In the genomic region with DNA sequence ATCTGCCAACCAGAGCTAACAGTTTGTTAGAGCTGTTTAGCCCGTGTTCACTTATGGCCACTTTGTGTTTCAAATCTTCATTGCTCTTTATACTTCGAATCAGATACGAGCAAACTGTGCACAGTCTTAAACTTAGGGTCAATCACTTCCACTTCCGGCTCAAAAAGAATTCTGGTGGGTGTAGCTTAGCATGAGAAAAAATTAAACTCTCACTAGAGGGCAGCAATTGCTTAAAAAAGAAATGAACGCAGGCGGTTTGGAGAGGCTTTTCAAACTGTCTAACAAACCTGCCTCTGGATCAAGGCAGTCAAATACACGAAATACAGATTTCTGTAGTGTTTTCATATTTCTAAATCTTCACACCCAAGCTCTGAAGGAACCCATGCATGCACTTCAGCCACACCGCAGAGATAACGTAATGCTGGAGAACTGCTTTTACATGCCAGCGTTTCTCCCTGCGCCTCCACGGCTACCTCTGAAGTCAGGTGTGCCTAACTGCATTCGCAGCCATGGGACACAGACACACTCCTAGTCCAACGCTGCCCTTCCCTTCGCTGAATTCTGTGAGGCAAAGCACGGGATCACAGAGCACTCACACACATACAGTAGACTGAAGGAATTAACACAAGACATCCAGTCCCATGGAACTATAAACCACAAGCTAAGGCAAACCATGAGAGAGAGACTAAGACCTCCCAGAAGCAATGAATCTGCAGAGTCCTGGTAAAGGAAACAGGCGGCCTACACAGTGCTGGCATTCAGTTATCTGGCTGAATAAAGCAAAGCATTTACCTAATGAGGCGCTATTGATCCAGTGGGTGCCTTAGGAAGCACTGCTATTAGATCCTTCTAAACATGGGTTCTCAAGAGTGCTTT, we compare ENCODE assay signal across 8 mouse cellular contexts. TPM values are rescaled to one million over a fixed set of nuclear protein-coding genes. Genes with fewer than 3 reads are reported as not detected.
DNase-seq lines count a peak whose midpoint lies in the region; ATAC-seq lines count a peak whose summit lies in the region.

No protein-coding gene starts in this region.

- WGBS in limb, embryonic 13.5 days = 49% methylated on average over 18 of the region's 18 CpGs
- 57% methylated on average over 18 of the region's 18 CpGs for WGBS in neural tube, embryonic 12.5 days

- H3K27ac ChIP-seq in limb, embryonic 13.5 days = no peak overlapping the region
- no peak overlapping the region for H3K27ac ChIP-seq in neural tube, embryonic 12.5 days

- H3K9ac ChIP-seq in limb, embryonic 13.5 days = no peak overlapping the region
- no peak overlapping the region for H3K9ac ChIP-seq in neural tube, embryonic 12.5 days

- peaks cover 3% of the 10 kb centered on the region; the same call in 1 of the 2 replicates for H3K9me3 ChIP-seq in limb, embryonic 13.5 days
- H3K9me3 ChIP-seq in neural tube, embryonic 12.5 days = no peaks in the 10 kb centered on the region

- H3K4me2 ChIP-seq in limb, embryonic 13.5 days (replicated peaks) = no peak overlapping the region
- H3K4me2 ChIP-seq in neural tube, embryonic 12.5 days (replicated peaks) = no peak overlapping the region

- H3K36me3 ChIP-seq in limb, embryonic 13.5 days = peaks cover 18% of the 10 kb centered on the region
- no peaks in the 10 kb centered on the region for H3K36me3 ChIP-seq in neural tube, embryonic 12.5 days

- H3K27me3 ChIP-seq in limb, embryonic 13.5 days = no peaks in the 10 kb centered on the region
- no peaks in the 10 kb centered on the region for H3K27me3 ChIP-seq in neural tube, embryonic 12.5 days (replicated peaks)

- no peak overlapping the region for H3K4me3 ChIP-seq in limb, embryonic 13.5 days
- H3K4me3 ChIP-seq in neural tube, embryonic 12.5 days = no peak overlapping the region

- ATAC-seq in frontal cortex, adult (ENCODE audit: low TSS enrichment) = peak; percentile 88
- peak; percentile 80; the same call in 1 of the 2 replicates for ATAC-seq in limb, embryonic 13.5 days (ENCODE audit: low FRiP score, low read depth)
- ATAC-seq in neural tube, embryonic 12.5 days (ENCODE audit: low FRiP score, low read depth) = peak; percentile 79

- no peak for DNase-seq in frontal cortex, postnatal 14 days (ENCODE audit: low spot score in 2 of 2)
- DNase-seq in CD4-positive helper T cell, adult 2 months (ENCODE audit: low read depth, low spot score) = peak; percentile 58
- peak; percentile 85 for DNase-seq in embryo, embryonic 10.5 days (ENCODE audit: low spot score)
- DNase-seq in heart, postnatal 4 days = peak; percentile 29
- DNase-seq in ovary, adult 18-20 months (ENCODE audit: low spot score) = no peak

- H3K4me1 ChIP-seq in limb, embryonic 13.5 days = peaks cover 16% of the 10 kb centered on the region
- no peaks in the 10 kb centered on the region for H3K4me1 ChIP-seq in neural tube, embryonic 12.5 days

RNA-seq across cellular contexts. Expression of a gene that starts 39.0 kb away (rescaled TPM):
- 10 to 100 TPM; 48.1 to 52.5 TPM for total RNA-seq in heart, postnatal 4 days (2021)
- polyA plus RNA-seq in limb, embryonic 13.5 days (2015; fragmentation: Nextera tagmentation; extraction: Ambion mirVana) = 19.6 and 21.6 TPM in 2 replicates
- 24.0 and 24.7 TPM in 2 replicates for polyA plus RNA-seq in neural tube, embryonic 12.5 days (2016; fragmentation: Nextera tagmentation; extraction: Ambion mirVana)

Comparison
In these comparisons a context has a peak if more than half of its experiments do, and no peak if none do; other contexts are left out.
1. DNase-seq: peak in CD4-positive helper T cell, adult 2 months (single experiment), embryo, embryonic 10.5 days (single experiment) and heart, postnatal 4 days (single experiment); none in frontal cortex, postnatal 14 days (0 of 2) and ovary, adult 18-20 months (single experiment).
2. Peak in every context shown above with its lines, with median percentiles within 50 percentile points of each other: ATAC-seq.